In genomic region chr15:23036208-23037065, GRCm38 (mm10) we compare ENCODE assay signal across 7 mouse cellular contexts.
DNase-seq lines count a peak whose midpoint lies in the region; ATAC-seq and TF ChIP-seq lines count a peak whose summit lies in the region.

No protein-coding gene starts in this region.

- peak overlapping the region; percentile 76 for H3K4me2 ChIP-seq in neural tube, embryonic 12.5 days (replicated peaks)

- peak; percentile 98 for DNase-seq in brain, adult 2 months (ENCODE audit: low read depth, low spot score)
- DNase-seq in embryo, embryonic 10.5 days (ENCODE audit: low spot score) = peak; percentile 83
- DNase-seq in heart, adult 18-20 months = peak; percentile 5 to 6
- peak; percentile 27 to 56 for DNase-seq in kidney, postnatal 25 days
- peak; percentile 19 for DNase-seq in liver, adult 2 months (ENCODE audit: extremely low read depth, low read depth, low spot score)
- no peak for DNase-seq in spleen, postnatal 4 days (ENCODE audit: low spot score in 2 of 2)

- no peak for TF ChIP-seq CTCF in liver, adult 2 months (IDR thresholded peaks at IDR 0.05; ENCODE audit: low read depth, low read length)

- H3K27ac ChIP-seq in liver, adult 2 months (replicated peaks; ENCODE audit: insufficient read depth, low read depth, low read length) = no peak overlapping the region
- 0 out of 2 replicates have a peak overlapping the region, but pooled peaks have one; percentile 37 for H3K27ac ChIP-seq in neural tube, embryonic 12.5 days

- no peaks in the 10 kb centered on the region for H3K9me3 ChIP-seq in neural tube, embryonic 12.5 days

- WGBS in liver, adult 2 months = 12% methylated on average over 23 of the region's 23 CpGs
- WGBS in neural tube, embryonic 12.5 days = 8% methylated on average over 23 of the region's 23 CpGs

- no peak overlapping the region for H3K9ac ChIP-seq in liver, adult 2 months (ENCODE audit: low read depth, low read length)
- H3K9ac ChIP-seq in neural tube, embryonic 12.5 days = peak overlapping the region; percentile 47

- H3K36me3 ChIP-seq in liver, adult 2 months (ENCODE audit: control insufficient read depth, insufficient read depth, low read length) = no peaks in the 10 kb centered on the region
- no peaks in the 10 kb centered on the region for H3K36me3 ChIP-seq in neural tube, embryonic 12.5 days

- no peak for TF ChIP-seq POLR2A in liver, adult 2 months (IDR thresholded peaks at IDR 0.05; ENCODE audit: extremely low read depth, insufficient read depth, low read length)

- H3K27me3 ChIP-seq in liver, adult 2 months (ENCODE audit: control insufficient read depth, insufficient read depth, low read length) = no peaks in the 10 kb centered on the region; the same call in 1 of the 2 replicates
- H3K27me3 ChIP-seq in neural tube, embryonic 12.5 days (replicated peaks) = no peaks in the 10 kb centered on the region

- H3K4me1 ChIP-seq in liver, adult 2 months (ENCODE audit: control insufficient read depth, insufficient read depth, low read length) = no peaks in the 10 kb centered on the region
- H3K4me1 ChIP-seq in neural tube, embryonic 12.5 days = peaks cover 3% of the 10 kb centered on the region; the same call in 1 of the 2 replicates

- H3K79me2 ChIP-seq in liver, adult 2 months (ENCODE audit: control insufficient read depth, insufficient read depth, low read length) = no peaks in the 10 kb centered on the region

- H3K4me3 ChIP-seq in liver, adult 2 months (ENCODE audit: insufficient read depth, low read depth, low read length) = no peak overlapping the region; the same call in 1 of the 2 replicates
- H3K4me3 ChIP-seq in neural tube, embryonic 12.5 days = peak overlapping the region; percentile 43

- peak; percentile 99 for ATAC-seq in neural tube, embryonic 12.5 days (ENCODE audit: low FRiP score, low read depth)

Comparison
In these comparisons a context has a peak if more than half of its experiments do, and no peak if none do; other contexts are left out.
1. DNase-seq: peak in brain, adult 2 months (single experiment), embryo, embryonic 10.5 days (single experiment), heart, adult 18-20 months (2 of 2), kidney, postnatal 25 days (2 of 2) and liver, adult 2 months (single experiment); none in spleen, postnatal 4 days (0 of 2).